Mouse (Mus musculus) E14TG2a.4 (cell line): ENCODE measurements around the gene Vcan.

ENCODE experiments used
- CTCF ChIP-seq: conservative IDR thresholded peaks from 2 replicates; pipeline ENCODE4 v1.5.1; 2014; ENCODE audit warnings: low read length
- POU5F1 ChIP-seq: IDR thresholded peaks from 2 replicates; pipeline ENCODE4 v1.6.1; 2014; ENCODE audit warnings: low read length, borderline replicate concordance

DNA sequence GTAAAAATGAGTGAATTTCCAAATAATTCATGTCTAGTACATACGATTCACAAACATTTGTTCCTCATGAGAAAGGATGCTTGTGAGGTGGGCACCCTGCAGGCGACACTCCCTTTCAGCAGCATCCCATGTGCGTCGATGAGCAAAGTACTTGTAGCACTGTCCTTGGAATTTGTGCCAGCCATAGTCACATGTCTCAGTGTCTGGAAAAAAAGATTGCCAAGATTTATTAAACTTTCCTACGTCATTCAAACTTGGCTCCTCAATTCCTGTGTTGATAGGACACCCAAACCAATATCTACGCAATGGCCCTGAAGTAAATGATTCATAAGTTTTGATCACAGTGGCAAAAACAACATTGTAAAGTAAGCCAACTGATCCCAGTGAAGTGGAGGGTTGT lies 62.6 kb downstream of the Vcan start:
- TF ChIP-seq CTCF: no peak
- no peak for TF ChIP-seq POU5F1
